Mouse (Mus musculus) layer of hippocampus, adult 9-11 months (tissue): ENCODE measurements at regions not wholly inside any gene's neighbourhood (a gene's known extent, or its start where the extent isn't known, plus 50 kb on each side); places are given as distances from the start of the nearest gene placed in this dataset.

ENCODE experiments used
- DNase-seq: peaks from one replicate; pipeline ENCODE4 v3.0.0; 2022

DNA sequence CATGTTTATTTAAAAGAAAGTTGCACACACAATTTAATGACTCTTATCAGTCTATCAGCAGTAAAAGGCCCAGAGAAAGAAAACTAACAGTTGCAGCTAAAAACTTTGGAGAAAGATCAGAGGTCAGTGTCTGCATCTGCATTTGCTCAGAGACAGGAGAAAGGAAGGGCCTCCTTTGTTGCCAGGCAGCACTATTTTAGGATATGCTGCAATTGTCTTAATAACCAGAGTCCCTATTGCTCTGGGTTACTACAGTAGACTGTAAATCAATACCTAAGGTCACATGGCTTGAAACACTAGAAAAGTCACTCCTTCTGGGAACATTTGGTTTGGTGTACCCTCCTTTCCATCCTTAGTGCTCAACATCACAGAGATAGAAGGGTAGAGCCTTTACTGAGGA lies 175.7 kb downstream of the Hdgfl1 start:
- no peak for DNase-seq

DNA sequence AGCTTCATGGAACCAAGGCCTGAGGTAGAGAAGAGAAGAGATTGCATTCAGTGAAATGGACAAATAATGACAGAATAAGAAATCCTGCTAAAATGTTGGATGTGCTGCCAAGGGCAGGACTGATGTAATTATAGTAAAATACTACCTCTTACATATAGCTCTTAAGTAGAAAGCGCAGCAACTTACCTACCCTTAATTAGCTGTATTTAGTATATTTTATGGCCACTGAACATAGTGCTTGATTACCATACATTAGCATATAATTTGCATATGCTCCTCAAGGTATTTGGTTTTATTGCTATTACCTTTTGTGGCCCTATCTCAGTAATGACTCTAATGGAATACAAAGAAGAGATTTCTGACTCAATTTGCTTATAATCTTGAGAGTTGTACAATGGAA lies 176.2 kb downstream of the Hdgfl1 start:
- no peak for DNase-seq

DNA sequence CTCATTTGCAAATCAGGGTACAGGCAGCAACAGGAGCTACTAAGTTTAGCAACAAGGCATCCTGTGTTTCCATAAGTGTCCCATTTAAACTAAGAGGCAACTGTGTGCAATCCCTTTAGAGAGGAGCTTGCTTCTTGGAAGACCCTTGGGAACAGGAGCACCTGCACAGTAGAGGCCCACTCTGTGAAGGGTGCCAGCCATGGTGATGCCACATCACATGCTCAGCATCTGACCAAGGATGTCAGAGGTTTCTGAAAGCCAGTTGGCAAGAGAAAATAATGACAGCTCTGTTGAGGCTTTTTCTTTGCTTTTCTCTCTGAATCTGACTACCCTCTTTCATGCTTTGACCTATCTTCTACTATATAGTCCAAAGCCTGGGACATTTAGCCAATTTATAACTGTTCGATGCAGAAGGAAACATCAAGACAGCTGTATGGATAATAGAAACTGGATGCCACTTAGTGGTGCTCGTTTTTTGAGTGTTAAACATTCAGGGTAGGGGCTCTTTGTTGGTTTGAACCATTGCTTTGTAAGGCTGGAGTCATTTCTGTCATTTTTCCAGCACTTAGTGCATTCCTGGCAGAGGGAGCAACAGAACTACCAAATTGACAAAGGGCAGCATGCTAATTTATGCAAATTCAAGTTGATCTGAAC lies 193.9 kb downstream of the Hdgfl1 start:
- DNase-seq = peak; percentile 50

DNA sequence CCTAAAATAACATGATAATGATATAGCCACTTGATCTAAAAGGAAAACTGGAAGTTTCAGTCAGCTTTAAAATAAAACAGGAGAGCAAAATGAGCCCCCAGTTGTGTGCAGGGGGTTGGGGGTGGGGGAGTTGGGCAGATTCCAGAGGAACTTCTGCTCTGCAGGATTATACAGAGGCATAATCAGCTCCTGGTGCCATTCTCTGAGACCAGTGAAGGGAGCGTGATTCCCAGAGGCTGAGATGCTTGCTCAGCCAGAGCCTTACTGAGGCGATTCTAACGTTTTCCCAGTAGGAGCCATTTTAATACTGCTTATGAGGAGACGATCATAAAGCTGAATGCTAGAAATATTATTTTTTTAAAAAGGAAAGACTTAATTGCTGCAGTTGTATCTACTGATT lies 200.5 kb downstream of the Hdgfl1 start:
- DNase-seq = no peak

DNA sequence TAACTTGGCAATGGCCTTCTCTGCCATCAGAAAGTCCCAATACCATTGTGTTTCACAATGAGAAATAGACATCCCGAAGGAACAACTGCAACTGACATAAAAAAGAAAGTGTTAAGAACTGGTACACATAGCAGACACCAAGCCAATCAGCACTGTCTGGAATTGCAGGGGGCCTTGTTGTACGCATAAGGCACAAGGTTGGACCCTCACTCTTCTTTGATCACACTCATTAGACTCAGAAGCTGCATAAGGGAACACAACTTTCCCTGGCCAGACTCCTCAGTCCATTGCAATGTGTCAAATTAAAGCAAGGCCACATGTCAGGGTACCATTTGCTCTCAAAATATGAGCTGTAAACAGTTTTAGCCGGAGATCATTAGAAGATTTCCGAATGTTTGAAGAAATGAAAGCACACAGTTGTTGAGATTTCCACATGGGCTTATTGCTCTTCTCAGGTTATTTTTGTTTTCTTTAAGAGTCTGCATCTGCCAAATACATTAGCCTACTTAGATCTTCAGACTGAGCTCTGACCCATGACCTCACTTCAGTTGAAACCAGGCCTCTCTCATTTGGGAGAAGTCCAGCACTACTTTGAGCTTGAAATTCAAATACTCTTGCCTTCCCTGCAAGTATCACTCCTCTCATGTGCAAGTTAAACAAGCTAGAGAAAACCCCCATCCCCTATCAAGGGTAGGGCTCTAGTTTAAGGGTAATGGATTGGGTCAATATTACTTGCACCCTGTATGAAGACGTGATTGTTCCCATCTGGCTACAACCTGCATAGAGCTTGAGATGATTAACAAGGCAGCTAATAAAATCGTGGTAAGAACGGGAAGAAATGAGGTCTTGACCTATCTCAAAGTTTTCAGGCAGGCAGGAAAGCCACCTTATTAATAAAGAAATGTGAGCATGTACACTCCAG lies 204.8 kb downstream of the Hdgfl1 start:
- DNase-seq = no peak

DNA sequence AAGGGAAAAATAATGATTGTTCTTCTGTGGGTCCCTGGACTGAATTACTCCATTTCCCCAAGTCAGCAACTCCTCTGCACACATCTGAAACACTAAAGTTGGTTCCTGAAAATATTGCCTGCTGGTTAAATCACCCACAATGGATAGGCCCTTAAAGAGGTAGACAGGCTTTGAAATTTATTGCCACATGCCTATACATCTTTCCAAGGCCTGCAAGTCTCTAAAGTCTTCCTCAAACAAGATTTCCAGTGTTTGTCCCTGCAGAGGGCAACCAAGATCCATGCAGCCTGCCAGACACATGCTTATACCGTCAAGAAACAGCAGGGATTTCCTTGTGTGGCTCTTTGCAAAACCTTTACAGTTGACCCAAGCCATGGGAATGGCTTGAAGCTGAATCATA lies 211.6 kb downstream of the Hdgfl1 start:
- no peak for DNase-seq

DNA sequence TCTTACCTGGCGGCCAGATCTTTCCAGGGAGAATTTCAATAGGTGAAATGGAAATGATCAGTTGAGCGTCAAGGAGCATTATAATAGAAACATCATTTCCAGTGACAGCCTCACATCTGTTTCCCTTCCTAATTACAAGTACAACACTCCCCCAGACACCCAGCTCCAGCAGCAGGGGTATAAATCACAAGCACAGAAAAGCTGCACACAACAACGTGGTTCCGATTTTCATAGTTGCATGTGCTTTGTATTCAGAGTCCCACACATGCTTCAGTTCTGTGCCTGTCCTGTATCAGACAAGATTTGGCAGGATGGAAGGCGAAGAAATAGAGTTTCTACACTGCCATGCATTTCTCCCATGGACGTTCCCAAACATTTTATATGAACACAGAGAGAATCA lies 215.7 kb downstream of the Hdgfl1 start:
- no peak for DNase-seq

DNA sequence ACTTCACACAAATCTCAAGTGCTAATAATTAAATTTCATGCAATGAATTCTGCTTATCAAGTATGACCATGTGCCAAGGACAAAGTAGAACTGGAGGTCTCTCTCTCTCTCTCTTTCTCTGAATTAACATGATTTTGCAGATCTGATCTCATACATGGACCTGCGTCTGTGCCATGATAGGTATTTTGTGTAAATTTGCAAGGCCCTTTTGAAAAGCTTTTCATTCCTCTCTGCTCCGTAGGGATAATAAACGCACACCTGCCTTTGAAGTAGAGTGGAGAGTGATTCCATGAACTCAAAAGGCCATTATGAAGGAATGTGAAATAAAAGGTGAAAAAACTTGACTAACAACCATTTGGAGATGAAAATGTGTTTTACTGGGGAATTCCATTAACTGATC lies 217.8 kb downstream of the Hdgfl1 start:
- no peak for DNase-seq

DNA sequence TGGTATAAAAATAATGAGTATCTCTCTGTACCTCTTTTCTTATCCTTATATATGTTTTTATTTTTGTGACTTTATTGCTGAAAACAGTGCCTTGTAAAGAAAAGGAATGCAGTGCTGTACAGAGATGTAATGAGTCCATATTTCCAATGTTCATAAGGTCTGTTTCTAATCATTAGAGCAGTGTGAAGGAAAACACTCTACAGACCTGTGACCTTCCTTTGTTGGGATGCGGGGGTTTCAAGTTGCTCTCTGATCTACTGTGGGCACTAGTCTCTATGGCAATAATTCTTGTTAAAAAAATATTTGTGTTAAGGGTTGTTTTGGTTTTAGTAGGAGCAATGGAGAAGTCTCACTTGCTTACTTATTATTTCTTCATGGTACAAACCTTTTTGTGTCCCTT lies 231.0 kb downstream of the Hdgfl1 start:
- no peak for DNase-seq

DNA sequence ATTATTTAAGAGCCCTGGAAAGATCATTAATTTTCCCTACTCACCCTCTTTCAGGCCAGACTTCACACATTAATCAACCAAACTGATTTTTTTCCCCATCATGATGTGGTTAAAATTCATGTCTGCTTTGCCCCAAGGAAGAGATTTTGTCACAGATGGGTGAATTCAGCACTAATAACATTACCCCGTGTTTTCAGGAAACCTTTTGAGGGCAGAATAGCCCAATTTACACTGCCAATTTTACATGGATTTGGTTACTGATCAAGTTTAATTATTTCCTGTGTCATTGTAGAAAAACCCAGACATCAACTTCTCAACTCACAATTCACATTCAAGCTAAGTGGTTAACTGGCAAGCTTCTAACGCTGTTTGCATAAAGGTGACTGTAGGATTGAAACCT lies 233.4 kb downstream of the Hdgfl1 start:
- no peak for DNase-seq

DNA sequence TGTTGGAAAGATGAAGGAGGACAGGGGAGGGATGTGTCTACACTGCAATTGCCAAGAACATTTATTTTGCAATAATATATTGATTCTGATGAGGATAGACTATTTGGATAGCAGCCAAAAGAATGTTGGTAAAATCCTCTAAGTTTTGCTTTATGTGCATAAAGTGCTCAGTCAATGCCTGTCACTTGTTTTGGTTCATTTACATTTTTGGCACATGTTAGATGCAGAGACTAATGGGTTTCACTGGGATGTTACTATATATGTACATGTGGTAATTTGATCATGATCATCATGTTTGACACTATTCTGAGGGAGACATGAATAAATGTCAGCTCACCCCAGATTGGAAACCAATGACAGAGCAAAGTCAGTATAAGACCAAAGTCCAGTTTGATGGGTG lies 237.2 kb downstream of the Hdgfl1 start:
- DNase-seq = no peak

DNA sequence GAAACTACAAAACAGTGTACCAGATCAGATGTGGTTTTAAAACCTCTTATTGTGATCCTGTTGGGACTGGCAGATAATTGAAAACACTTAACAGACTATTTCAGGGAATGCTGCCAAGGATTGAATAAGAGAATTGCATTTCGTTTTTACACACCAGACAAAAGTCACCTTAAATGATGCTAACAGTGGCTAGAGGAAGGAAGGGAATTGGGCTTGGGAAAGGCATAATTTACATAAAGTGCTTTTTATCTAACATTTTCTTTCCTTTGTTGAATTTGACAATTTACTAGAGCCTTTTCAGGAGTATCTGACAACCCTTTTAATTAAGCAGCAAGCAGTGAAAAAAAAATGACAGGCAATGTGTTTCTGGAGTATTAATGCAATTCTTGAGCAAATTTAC lies 250.9 kb downstream of the Hdgfl1 start:
- no peak for DNase-seq

DNA sequence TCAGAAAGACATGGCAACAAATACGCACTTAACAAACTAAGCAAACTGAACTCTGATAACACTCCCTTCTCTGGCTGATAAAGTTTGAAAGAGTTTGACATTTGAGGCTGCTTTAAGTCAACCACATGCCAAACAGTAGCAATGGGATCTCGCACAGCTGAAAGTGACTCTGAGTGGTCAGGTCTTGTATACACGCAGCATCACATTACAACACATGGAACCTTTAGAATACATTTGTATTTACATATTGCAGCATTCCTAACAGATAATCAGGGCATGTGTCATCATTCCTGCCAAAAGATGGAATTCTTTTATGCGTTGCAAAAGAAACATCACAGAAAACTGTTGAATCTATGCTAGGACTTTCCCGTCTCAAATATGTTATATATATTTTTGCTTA lies 251.5 kb downstream of the Hdgfl1 start:
- DNase-seq = no peak

DNA sequence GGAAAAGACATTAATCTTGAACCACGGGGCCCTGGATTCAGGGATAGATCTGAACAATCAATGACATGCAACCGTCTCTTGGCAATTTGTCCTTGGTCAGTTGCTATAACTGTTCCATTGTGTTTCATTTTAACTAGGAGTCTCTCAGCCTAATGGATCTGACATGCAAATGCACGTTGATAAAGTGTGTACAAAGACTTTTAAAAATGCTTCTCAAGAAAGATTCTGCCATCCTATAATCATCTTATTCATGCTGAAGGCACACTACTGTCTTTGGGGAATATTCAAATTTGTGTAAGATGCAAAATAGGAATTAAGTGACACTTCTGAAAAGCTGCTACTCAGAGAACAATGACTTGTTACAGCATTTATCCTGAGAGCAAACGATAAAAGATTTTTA lies 252.3 kb downstream of the Hdgfl1 start:
- no peak for DNase-seq

DNA sequence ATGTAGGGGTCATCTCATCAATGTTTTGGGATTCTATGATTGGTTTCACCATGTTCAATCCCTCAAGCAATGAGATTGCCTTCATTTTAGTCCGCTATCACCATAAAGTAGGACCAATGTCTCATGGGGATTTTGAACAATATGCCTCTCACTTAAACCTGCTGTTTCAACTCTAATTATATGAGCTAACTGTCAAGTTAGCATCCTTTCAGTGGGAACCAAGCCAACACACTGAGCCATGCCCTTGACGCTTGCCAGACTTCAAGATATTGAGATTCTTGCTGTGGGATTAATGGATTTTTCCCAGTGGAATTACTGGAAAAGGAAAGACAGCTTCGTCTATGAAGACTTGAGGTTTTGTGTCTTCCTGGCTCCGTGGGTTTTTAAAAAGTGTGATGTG lies 259.5 kb downstream of the Hdgfl1 start:
- DNase-seq = no peak

DNA sequence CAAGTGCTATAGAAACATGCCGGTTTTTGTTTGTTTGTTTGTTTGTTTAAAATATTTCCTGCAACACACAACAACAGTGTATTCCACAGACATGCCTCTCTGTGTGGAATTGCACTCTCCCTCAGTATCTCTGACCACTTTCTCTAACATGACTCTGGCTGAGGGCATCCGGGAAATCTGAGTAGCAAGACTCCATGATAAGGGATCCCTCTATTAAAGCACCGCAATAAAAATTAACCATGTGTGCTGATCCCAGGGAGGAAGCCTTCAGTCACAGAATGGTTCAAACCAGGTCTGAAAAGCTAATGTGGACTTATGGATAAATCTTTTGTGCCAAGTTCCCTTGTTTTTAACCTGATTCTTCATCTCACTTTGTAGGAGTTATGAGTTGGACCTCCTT lies 260.1 kb downstream of the Hdgfl1 start:
- DNase-seq = no peak

DNA sequence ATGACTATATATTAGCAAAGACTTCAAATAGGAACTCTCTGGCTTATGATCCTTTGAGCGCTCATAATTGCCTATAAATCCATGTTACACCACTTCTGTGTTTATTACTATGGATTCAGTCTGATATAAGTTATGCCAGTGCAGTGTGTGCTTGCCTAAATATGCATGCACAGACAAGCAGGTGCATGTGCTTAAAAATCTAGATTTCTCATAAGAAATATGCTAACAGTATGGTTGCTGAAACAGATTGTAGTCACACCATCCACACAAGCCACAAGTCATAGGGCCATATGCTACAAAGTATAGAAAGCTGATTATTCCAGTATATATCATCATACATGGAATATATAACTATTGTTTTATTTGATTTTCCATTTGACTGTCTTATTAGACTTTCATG lies 266.2 kb downstream of the Hdgfl1 start:
- DNase-seq = no peak

DNA sequence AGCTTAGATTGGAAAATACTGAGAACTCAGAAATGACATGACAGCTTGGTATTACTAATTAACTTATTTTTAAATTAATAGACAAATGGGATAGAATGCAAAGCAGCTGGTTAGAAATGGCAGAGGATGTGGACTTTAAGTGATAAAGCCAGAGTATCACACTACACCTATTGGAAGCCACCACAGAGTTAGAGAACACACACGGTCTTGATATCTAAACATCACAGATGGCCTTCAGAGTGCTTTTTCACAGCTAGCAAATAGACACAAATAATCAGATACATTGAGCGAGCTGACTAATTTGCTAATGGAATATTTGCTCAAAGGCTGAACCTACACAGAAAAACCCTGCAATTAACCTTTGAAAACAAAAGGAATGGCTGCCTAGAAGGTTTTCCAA lies 272.9 kb downstream of the Hdgfl1 start:
- peak; percentile 12 for DNase-seq

DNA sequence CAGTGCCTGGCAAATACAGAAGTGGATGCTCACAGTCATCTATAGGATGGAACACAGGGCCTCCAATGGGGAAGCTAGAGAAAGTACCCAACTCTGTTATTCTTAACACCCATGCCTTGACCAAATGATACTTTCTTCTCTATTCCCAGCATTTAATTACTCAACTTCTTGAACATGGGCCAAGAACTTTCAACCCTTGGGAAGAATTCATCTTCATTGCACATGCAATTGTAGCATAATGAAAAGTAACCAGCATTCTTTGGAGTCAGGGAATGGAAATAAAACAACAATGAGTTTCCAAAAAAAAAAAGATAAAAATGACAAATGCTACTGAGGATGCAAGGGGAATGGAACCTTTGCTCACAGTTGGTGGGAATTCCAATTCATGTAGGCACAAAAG lies 274.1 kb downstream of the Hdgfl1 start:
- no peak for DNase-seq

DNA sequence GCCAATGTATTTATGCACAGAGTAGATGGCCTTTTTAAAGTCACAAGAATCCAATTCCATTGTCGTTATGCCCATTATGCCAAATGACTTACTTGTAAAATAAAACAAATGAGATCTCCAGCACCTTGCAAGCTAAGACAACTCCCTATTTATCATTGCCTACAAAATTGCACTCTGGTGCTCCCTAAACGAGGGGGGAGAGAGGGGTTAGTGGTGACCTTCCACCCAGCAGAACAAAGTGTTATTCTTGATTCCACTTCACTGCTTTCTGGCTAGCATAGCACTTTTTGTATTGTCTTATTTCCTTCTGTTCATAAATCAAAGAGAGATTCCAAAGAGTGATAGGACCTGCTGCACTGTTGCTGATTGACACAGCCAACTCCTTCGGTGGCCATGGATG lies 300.6 kb downstream of the Hdgfl1 start:
- no peak for DNase-seq

DNA sequence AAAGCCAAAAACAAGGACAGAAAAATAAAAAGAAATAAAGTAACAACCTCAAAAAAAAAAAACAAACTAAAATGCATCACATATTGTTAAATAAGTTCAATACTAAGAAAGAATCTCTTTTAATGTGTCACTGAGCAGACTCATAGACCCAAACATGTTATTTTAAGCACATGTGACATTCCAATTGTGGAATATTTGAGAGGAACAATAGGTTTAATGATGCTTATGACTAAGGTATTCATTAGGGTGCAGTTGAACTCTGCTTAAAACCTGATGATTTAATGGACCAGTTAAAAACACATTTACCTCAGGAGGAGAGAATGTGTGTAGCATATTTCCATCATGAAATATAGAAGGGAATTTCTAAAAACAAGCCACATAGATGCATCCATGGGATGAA lies 302.4 kb downstream of the Hdgfl1 start:
- DNase-seq = no peak

DNA sequence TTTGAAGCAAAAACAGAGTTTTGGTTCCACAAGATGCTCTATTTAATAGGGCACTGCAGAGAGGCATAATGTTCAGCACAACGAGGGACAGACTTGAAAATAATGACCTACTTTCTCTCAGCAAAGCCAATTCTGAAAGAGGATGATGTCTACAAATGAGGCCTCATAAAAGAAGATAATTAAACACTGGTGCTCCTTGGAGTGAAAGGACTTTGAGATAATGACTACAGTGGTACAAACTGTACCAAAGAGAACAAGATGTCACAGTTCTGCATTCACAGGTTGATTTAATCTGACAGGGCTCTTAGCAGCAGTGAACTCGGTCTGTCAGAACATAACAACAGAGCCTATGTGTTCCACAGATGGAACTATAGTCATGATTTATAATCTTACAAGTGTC lies 305.4 kb downstream of the Hdgfl1 start:
- no peak for DNase-seq

DNA sequence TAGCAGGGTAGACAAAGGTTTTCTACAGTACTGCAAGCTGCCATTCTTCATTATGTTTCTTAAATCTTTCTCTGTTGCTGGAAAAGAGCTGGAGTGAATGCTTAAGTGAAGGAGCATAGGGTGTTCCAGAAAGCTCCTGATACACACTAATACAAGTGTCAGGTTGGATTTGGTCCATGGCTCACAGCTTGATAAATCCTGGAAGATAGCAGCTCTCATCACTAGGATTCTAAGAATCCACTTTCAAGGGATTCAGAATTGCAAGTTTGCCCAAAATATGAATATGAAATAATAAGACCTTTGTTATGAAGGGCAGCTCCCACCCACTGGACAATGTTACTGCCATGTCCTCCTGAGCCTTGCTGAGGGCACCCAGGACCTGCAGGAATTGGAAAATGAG lies 305.9 kb downstream of the Hdgfl1 start:
- no peak for DNase-seq

DNA sequence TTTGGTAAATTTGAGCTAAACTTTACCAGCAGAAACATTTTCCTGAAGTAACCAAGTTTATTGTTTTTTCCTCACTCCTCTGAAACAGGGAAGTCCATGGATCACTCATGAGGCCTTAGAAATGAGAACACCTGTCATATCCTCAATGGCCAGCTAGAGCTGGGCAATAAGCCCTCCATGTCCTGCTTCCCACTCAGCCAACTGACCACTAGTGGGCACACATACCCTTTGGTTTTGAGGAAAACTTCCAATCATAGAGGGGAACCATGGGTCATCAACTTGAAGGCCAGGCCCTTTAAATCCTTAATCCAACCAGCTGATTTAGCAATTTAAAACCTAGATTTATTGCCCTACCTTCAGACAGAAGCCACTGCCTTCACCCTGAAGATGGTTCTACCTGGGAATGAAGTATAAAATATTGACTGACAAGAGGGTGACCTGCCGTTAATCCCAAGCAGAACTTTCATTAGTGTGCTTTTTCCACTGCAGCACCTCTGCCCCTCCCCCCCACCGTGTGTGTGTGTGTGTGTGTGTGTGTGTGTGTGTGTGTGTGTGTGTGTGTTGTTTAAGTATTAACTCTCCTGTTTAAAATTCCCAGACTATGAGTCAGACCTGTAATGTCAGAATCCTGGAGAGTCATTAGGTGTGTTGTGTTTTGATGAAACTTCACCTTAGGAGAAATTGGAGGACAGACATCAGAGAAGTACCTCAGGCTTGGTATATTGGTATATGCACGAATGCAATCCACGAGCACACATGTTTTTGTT lies 312.3 kb downstream of the Hdgfl1 start:
- no peak for DNase-seq
